Mouse (Mus musculus): ENCODE measurements around the gene Arl5a.

DNA sequence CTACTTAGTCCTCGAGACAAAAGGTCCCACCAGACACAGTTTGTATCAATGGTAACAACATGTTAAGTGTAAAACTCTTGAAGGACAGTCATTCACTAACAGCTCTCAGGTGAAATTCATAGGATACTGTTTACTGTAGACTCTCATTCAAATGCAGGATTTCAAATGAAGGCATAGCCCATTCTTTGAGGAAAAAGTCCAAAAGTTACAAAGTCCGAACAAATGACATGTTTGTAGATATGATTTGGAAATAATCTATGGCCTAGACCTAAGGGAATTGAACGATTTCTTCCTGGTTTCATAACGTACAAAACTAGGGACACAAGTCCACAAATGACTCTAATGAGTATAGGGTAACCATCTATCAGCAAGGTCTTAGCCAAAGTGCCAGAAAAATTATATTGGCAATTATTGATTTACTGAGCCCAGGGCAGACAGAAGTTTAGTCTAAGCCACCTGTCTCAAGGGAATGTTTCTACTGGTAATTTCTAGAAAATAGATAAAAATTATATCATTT is 45.4 kb upstream of the Arl5a start:
- no peak for TF ChIP-seq CTCF (IDR thresholded peaks at IDR 0.05)
- no peak for TF ChIP-seq EP300 (IDR thresholded peaks at IDR 0.05)
